Comparison of ENCODE assay signal across 20 mouse cellular contexts in the genomic region with DNA sequence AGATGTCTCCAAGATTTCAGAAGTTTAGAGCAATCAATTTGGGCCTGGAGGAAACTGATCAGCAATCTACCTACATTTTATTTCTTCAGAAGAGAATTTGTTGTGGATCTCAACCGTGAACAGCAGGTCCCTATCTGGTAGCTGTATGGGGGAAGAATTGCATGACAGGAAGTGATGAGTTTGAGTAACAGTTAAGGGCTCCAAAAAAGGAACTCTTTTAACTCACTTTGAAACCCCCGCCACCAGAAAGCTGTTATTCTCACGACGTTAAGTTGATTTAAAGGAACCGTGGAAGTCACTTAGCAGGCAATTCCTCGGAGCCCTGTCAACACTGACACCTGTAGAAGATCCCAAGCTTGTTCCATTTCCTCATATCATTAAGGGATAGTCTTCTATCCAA. TPM values are rescaled to one million over a fixed set of nuclear protein-coding genes. Genes with fewer than 3 reads are reported as not detected.
DNase-seq lines count a peak whose midpoint lies in the region; ATAC-seq and TF ChIP-seq lines count a peak whose summit lies in the region.
"Had no signal": no experiment of that assay in that cellular context is flagged by ENCODE, and none has a peak within 500 bp of the region (broad histone marks: within the 10 kb centered on the region; RNA-seq: fewer than 3 reads in every experiment).

No protein-coding gene starts in this region.

- in situ Hi-C loops in CH12.LX (cut with MboI; ENCODE audit: low pct_ligation_motif_present, low pct_unique_long_range_greater_than_20kb, low sequenced_read_pairs) = no loop called here

- no peaks in the 10 kb centered on the region for H3K79me2 ChIP-seq in CH12.LX (replicated peaks; ENCODE audit: control insufficient read depth, extremely low read depth, insufficient read depth, poor library complexity, severe bottlenecking)

- H3K27ac ChIP-seq in CH12.LX (ENCODE audit: insufficient read depth, low read depth) = no peak overlapping the region
- no peak overlapping the region for H3K27ac ChIP-seq in heart, embryonic 12.5 days (ENCODE audit: poor library complexity, severe bottlenecking)
- H3K27ac ChIP-seq: embryonic facial prominence, embryonic 15.5 days; hindbrain, embryonic 15.5 days; intestine, embryonic 15.5 days; kidney, postnatal 0 days; liver, embryonic 14.5 days; lung, embryonic 15.5 days; midbrain, embryonic 13.5 days had no signal

- no peak for TF ChIP-seq RAD21 in CH12.LX (IDR thresholded peaks at IDR 0.05; ENCODE audit: low read depth, low read length)

- no peak for TF ChIP-seq CTCF in CH12.LX (conservative IDR thresholded peaks at IDR 0.05 in 1 of 2, IDR thresholded peaks at IDR 0.05 in 1 of 2; ENCODE audit: low read depth in 2 of 2, low read length in 2 of 2)

- no peaks in the 10 kb centered on the region for H3K27me3 ChIP-seq in CH12.LX (replicated peaks)
- H3K27me3 ChIP-seq in heart, embryonic 12.5 days (replicated peaks) = no peaks in the 10 kb centered on the region
- H3K27me3 ChIP-seq: embryonic facial prominence, embryonic 15.5 days; hindbrain, embryonic 15.5 days; intestine, embryonic 15.5 days; lung, embryonic 15.5 days; midbrain, embryonic 13.5 days had no signal

- H3K4me2 ChIP-seq in CH12.LX (ENCODE audit: insufficient read depth, low read depth, poor library complexity, severe bottlenecking) = peak overlapping the region; percentile 13; the same call in 1 of the 2 replicates
- no peak overlapping the region for H3K4me2 ChIP-seq in heart, embryonic 12.5 days
- H3K4me2 ChIP-seq: embryonic facial prominence, embryonic 15.5 days; heart, embryonic 11.5 days; hindbrain, embryonic 15.5 days; intestine, embryonic 15.5 days; lung, embryonic 15.5 days; midbrain, embryonic 13.5 days had no signal

- H3K36me3 ChIP-seq in CH12.LX (replicated peaks in 1 of 2; ENCODE audit: control insufficient read depth in 1 of 2, insufficient read depth in 1 of 2, low read length in 1 of 2) = no peaks in the 10 kb centered on the region
- H3K36me3 ChIP-seq in heart, embryonic 12.5 days = no peaks in the 10 kb centered on the region
- H3K36me3 ChIP-seq: embryonic facial prominence, embryonic 15.5 days; hindbrain, embryonic 15.5 days; intestine, embryonic 15.5 days; lung, embryonic 15.5 days; midbrain, embryonic 13.5 days had no signal

- peak; percentile 24 to 40 for DNase-seq in B cell, adult 2 months
- no peak for DNase-seq in CH12.LX (ENCODE audit: extremely low read depth)
- peak; percentile 46 to 56 for DNase-seq in thymus, postnatal 10 days (ENCODE audit: low spot score in 2 of 2)
- DNase-seq in cerebellum, postnatal 4 days (ENCODE audit: low spot score in 2 of 2) = no peak
- no peak for DNase-seq in kidney, adult 9 months
- DNase-seq: adrenal gland, adult 8-10 months; cerebellum, postnatal 14 days; heart, postnatal 14 days; retina, postnatal 1 day had no signal

- no peak for TF ChIP-seq POLR2A in CH12.LX (IDR thresholded peaks at IDR 0.05; ENCODE audit: low read depth, low read length)

- no peak for TF ChIP-seq EP300 in CH12.LX (IDR thresholded peaks at IDR 0.05; ENCODE audit: low read length)

- ATAC-seq in hematopoietic stem cell, adult 5-6 weeks (replicated peaks in 1 of 2; ENCODE audit: insufficient read depth in 1 of 2, low FRiP score in 2 of 2, low TSS enrichment in 1 of 2, low read depth in 1 of 2, poor library complexity in 2 of 2, severe bottlenecking in 2 of 2) = peak; percentile 37 to 58; a peak in 3 of 4 replicates
- ATAC-seq in heart, embryonic 12.5 days (ENCODE audit: insufficient number of reproducible peaks, low FRiP score) = no peak
- ATAC-seq: forebrain, embryonic 16.5 days; intestine, embryonic 15.5 days; midbrain, embryonic 13.5 days had no signal

- peaks cover 0 to 12% of the 10 kb centered on the region in 2 experiments; a peak in 2 of 4 replicates for H3K4me1 ChIP-seq in CH12.LX (ENCODE audit: control insufficient read depth in 1 of 2, insufficient read depth in 2 of 2)
- no peaks in the 10 kb centered on the region for H3K4me1 ChIP-seq in heart, embryonic 12.5 days (replicated peaks)
- H3K4me1 ChIP-seq: embryonic facial prominence, embryonic 15.5 days; hindbrain, embryonic 15.5 days; intestine, embryonic 15.5 days; lung, embryonic 15.5 days; midbrain, embryonic 13.5 days had no signal

- H3K9ac ChIP-seq in CH12.LX (ENCODE audit: insufficient read depth, low read depth) = no peak overlapping the region
- H3K9ac ChIP-seq in heart, embryonic 12.5 days = no peak overlapping the region
- H3K9ac ChIP-seq: embryonic facial prominence, embryonic 15.5 days; hindbrain, embryonic 15.5 days; intestine, embryonic 15.5 days; liver, embryonic 14.5 days; lung, embryonic 15.5 days; midbrain, embryonic 13.5 days had no signal

- dilution Hi-C loops in CH12.LX (cut with MboI; ENCODE audit: extremely low pct_ligation_motif_present, extremely low pct_unique_long_range_greater_than_20kb, low sequenced_read_pairs) = no loop called here

- WGBS in heart, embryonic 12.5 days = 46% methylated on average over 6 of the region's 6 CpGs

- H3K4me3 ChIP-seq in CH12.LX (replicated peaks in 1 of 3; ENCODE audit: low read depth in 2 of 3, low read length in 2 of 3, poor library complexity in 1 of 3) = no peak overlapping the region
- no peak overlapping the region for H3K4me3 ChIP-seq in heart, embryonic 12.5 days
- H3K4me3 ChIP-seq: embryonic facial prominence, embryonic 15.5 days; hindbrain, embryonic 15.5 days; intestine, embryonic 15.5 days; lung, embryonic 15.5 days; midbrain, embryonic 13.5 days had no signal

- no peaks in the 10 kb centered on the region for H3K9me3 ChIP-seq in CH12.LX (replicated peaks; ENCODE audit: low read length)
- no peaks in the 10 kb centered on the region for H3K9me3 ChIP-seq in heart, embryonic 12.5 days (replicated peaks)
- H3K9me3 ChIP-seq: embryonic facial prominence, embryonic 15.5 days; hindbrain, embryonic 15.5 days; intestine, embryonic 15.5 days; lung, embryonic 15.5 days; midbrain, embryonic 13.5 days had no signal

TF ChIP-seq in CH12.LX, 34 proteins besides CTCF, POLR2A, EP300 and RAD21:
- TF ChIP-seq USF1 (IDR thresholded peaks at IDR 0.05; ENCODE audit: low read depth, low read length) (no peak), ZNF384 (IDR thresholded peaks at IDR 0.05; ENCODE audit: low read depth, low read length) (no peak)
TF ChIP-seq in CH12.LX: peak in this region for 0.

RNA-seq across cellular contexts. Expression of gene Micu1, which starts 9.8 kb away (rescaled TPM):
- total RNA-seq in CH12.LX (2012; rRNA removed) = 20.4 and 29.3 TPM in 2 replicates
- 23.1 and 25.3 TPM in 2 replicates for total RNA-seq in CH12.LX (2014; rRNA removed)
- polyA plus RNA-seq in CH12.LX (2012; ENCODE audit: insufficient read length, low read depth) = 37.1 and 43.1 TPM in 2 replicates
- total RNA-seq in hematopoietic stem cell, adult 5-6 weeks (2017) = 26.7 and 66.4 TPM in 2 replicates
- polyA plus RNA-seq in heart, embryonic 12.5 days (2016; fragmentation: Nextera tagmentation; extraction: Ambion mirVana) = 44.6 and 46.2 TPM in 2 replicates

Comparison
In these comparisons a context has a peak if more than half of its experiments do, and no peak if none do; other contexts are left out.
1. DNase-seq: peak in B cell, adult 2 months (2 of 2) and thymus, postnatal 10 days (2 of 2); none in CH12.LX (single experiment), cerebellum, postnatal 4 days (0 of 2) and kidney, adult 9 months (single experiment).